Mouse (Mus musculus) ES-E14 (cell line): ENCODE data around the gene Dennd4b.

Source experiments
- CHD2 ChIP-seq: IDR thresholded peaks from 2 replicates; pipeline ENCODE4 v1.6.1; 2014; ENCODE audit warnings: mild to moderate bottlenecking, low read depth, low read length, inconsistent platforms
- MAFK ChIP-seq: IDR thresholded peaks from 2 replicates; pipeline ENCODE4 v1.6.1; 2014; ENCODE audit warnings: mild to moderate bottlenecking, low read depth, low read length, inconsistent platforms; ENCODE audit not compliant: insufficient read depth
- ZC3H11A ChIP-seq: IDR thresholded peaks from 2 replicates; pipeline ENCODE4 v1.6.1; 2012; ENCODE audit warnings: low read depth, mild to moderate bottlenecking, inconsistent platforms, low read length, borderline replicate concordance
- ZNF384 ChIP-seq: IDR thresholded peaks from 2 replicates; pipeline ENCODE4 v1.6.1; 2012; ENCODE audit warnings: low read depth, low read length, inconsistent platforms

DNA sequence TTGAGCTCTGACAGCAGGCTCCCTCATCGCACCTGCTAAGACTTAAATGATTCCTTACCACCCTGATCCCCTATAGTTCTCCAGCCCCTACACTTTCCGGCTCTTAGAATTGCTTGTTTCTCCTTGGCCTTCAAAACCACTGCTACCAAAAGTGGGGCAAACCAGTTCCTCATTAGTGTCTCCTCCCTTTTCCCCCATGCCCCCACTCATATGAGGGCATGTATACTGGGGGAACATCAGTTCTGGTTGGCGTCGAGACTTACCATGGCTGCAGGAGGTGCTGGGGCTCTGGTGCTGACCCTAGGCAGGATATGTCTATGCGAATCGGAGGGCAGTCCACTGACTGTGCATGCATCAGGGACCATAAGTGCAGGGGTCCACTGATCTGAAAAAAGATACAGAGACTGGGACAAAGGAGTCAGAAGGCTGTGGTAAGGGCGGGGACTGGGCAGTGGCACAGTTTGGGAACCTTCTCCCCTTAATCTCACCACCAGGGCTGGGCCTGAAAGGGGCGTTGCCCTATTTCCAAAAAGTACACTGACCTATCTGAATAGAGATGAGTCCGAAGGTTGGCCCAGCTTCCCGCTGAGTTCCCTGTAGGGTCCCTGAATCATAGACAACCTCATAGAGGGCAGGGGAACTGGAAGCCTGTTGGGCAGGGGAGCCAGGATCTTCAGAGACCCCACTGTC is 23.2 kb upstream of the Dennd4b start:
- TF ChIP-seq CHD2 (no peak), MAFK (no peak), ZNF384 (no peak), ZC3H11A (no peak)
